Mouse (Mus musculus) ZHBTc4 (cell line): ENCODE results near the gene Rbms1.

Experiments used
- DNase-seq: peaks from one replicate; pipeline ENCODE4 v3.0.0-alpha.2; 2011; ENCODE audit warnings: low read depth, low spot score

Gene Rbms1

GRCm38 (mm10) chr2:60918401-60918800 lies 44.6 kb downstream of the Rbms1 start:
- no peak for DNase-seq

- DNase-seq: no peak
Observed at GRCm38 (mm10) chr2:60914524-60915280, 48.3 kb downstream of the Rbms1 start.

- DNase-seq: peak; percentile 65
Observed at GRCm38 (mm10) chr2:60913281-60913680, 49.7 kb downstream of the Rbms1 start.

GRCm38 (mm10) chr2:60911716-60912115 lies 51.3 kb downstream of the Rbms1 start:
- DNase-seq: peak; percentile 63

- DNase-seq: peak; percentile 17
Observed at GRCm38 (mm10) chr2:60910820-60911219, 52.2 kb downstream of the Rbms1 start.

GRCm38 (mm10) chr2:60908551-60908950 lies 54.4 kb downstream of the Rbms1 start:
- DNase-seq: no peak

- no peak for DNase-seq
Observed at GRCm38 (mm10) chr2:60908116-60908515, 54.9 kb downstream of the Rbms1 start.

GRCm38 (mm10) chr2:60905283-60905682 lies 57.7 kb downstream of the Rbms1 start:
- DNase-seq: peak; percentile 34

- no peak for DNase-seq
Observed at GRCm38 (mm10) chr2:60904141-60904540, 58.9 kb downstream of the Rbms1 start.

- no peak for DNase-seq
Observed at GRCm38 (mm10) chr2:60903535-60903934, 59.5 kb downstream of the Rbms1 start.

- no peak for DNase-seq
Observed at GRCm38 (mm10) chr2:60902446-60903137, 60.4 kb downstream of the Rbms1 start.

- no peak for DNase-seq
Observed at GRCm38 (mm10) chr2:60901511-60901951, 61.5 kb downstream of the Rbms1 start.

- DNase-seq: no peak
Observed at GRCm38 (mm10) chr2:60901013-60901412, 62.0 kb downstream of the Rbms1 start.

- no peak for DNase-seq
Observed at GRCm38 (mm10) chr2:60893042-60893441, 70.0 kb downstream of the Rbms1 start.

GRCm38 (mm10) chr2:60883931-60884330 lies 79.1 kb downstream of the Rbms1 start:
- DNase-seq: no peak

GRCm38 (mm10) chr2:60883043-60883365 lies 80.0 kb downstream of the Rbms1 start:
- DNase-seq: no peak

GRCm38 (mm10) chr2:60882202-60883042 lies 80.6 kb downstream of the Rbms1 start:
- no peak for DNase-seq

- peak; percentile 65 for DNase-seq
Observed at GRCm38 (mm10) chr2:60881571-60882041, 81.4 kb downstream of the Rbms1 start.

- DNase-seq: peak; percentile 73
Observed at GRCm38 (mm10) chr2:60880789-60881570, 82.0 kb downstream of the Rbms1 start.

GRCm38 (mm10) chr2:60879966-60880788 lies 82.8 kb downstream of the Rbms1 start:
- DNase-seq: no peak
